Mouse (Mus musculus) limb, embryonic 12.5 days (tissue): Measurements from ENCODE around the gene Dpp4. TPM values are rescaled to one million over a fixed set of nuclear protein-coding genes. Genes with fewer than 3 reads are reported as not detected.

ENCODE experiments used
- ATAC-seq: fragments of 200-750 bp; cut with Nextera tagmentation; 2 replicates; pipeline ENCODE4 v1.8.0; 2017; ENCODE audit warnings: low read depth, moderate TSS enrichment; ENCODE audit not compliant: insufficient number of reproducible peaks, insufficient read depth, low FRiP score, low TSS enrichment
- H3K27ac ChIP-seq: fragments of 300-500 bp; sonication (generic); 2 replicates; pipeline ENCODE4 v1.5.1; 2016; ENCODE audit warnings: mild to moderate bottlenecking, moderate library complexity
- H3K27me3 ChIP-seq: fragments of 300-500 bp; sonication (generic); 2 replicates; pipeline ENCODE4 v1.6.1; 2016; ENCODE audit warnings: mild to moderate bottlenecking, moderate library complexity
- H3K36me3 ChIP-seq: fragments of 300-500 bp; sonication (generic); 2 replicates; pipeline ENCODE4 v1.6.1; 2016; ENCODE audit warnings: mild to moderate bottlenecking, moderate library complexity
- H3K4me1 ChIP-seq: fragments of 300-500 bp; sonication (generic); replicated peaks from 2 replicates; pipeline ENCODE4 v1.6.1; 2016
- H3K4me2 ChIP-seq: fragments of 300-500 bp; sonication (generic); 2 replicates; pipeline ENCODE4 v1.6.1; 2016; ENCODE audit warnings: mild to moderate bottlenecking, moderate library complexity
- H3K4me3 ChIP-seq: fragments of 300-500 bp; sonication (generic); replicated peaks from 2 replicates; pipeline ENCODE4 v1.5.1; 2016; ENCODE audit warnings: mild to moderate bottlenecking
- H3K9ac ChIP-seq: fragments of 300-500 bp; sonication (generic); replicated peaks from 2 replicates; pipeline ENCODE4 v1.6.1; 2016; ENCODE audit warnings: mild to moderate bottlenecking, moderate library complexity
- H3K9me3 ChIP-seq: fragments of 300-500 bp; sonication (generic); 2 replicates; pipeline ENCODE4 v1.6.1; 2016; ENCODE audit warnings: mild to moderate bottlenecking, moderate library complexity
- WGBS: fragments of 180-500 bp; shearing (Covaris S2); methylation state at CpG from one replicate; pipeline ENCODE4 v1.1.7; 2016; 5-methylcytosine and 5-hydroxymethylcytosine counted together
- polyA plus RNA-seq: library from polyadenylated mRNA; unstranded; fragments of >200 nt; fragmentation: Nextera tagmentation; extraction: Ambion mirVana; gene quantifications from 2 replicates; pipeline ENCODE4 v1.2.1, GENCODE M21; 2016

Dpp4 gene
- polyA plus RNA-seq, 1 experiment from 2014 or later = 0.31 TPM

- H3K4me3 ChIP-seq = no peak overlapping the region
- H3K36me3 ChIP-seq = no peaks in the 10 kb centered on the region
- no peaks in the 10 kb centered on the region for H3K9me3 ChIP-seq
- no peak overlapping the region for H3K27ac ChIP-seq
- H3K4me2 ChIP-seq = no peak overlapping the region
- no peak overlapping the region for H3K9ac ChIP-seq
- 0 out of 2 replicates have a peak, but pooled peaks cover 4% of the 10 kb centered on the region for H3K4me1 ChIP-seq
- 49% methylated on average over 6 of the region's 6 CpGs for WGBS
- no peak for ATAC-seq
- H3K27me3 ChIP-seq = no peaks in the 10 kb centered on the region
Measured at GRCm38 (mm10) chr2:62355766-62356165, 56.3 kb downstream of the Dpp4 start.

GRCm38 (mm10) chr2:62352035-62352434, 60.0 kb downstream of the Dpp4 start:
- Histone ChIP-seq H3K4me2 (no peak overlapping the region), H3K27ac (no peak overlapping the region), H3K9me3 (no peaks in the 10 kb centered on the region), H3K36me3 (no peaks in the 10 kb centered on the region), H3K4me1 (0 out of 2 replicates have a peak, but pooled peaks cover 4% of the 10 kb centered on the region), H3K9ac (no peak overlapping the region), H3K27me3 (no peaks in the 10 kb centered on the region), H3K4me3 (no peak overlapping the region)
- no peak for ATAC-seq
- 84% methylated on average over 3 of the region's 3 CpGs for WGBS

GRCm38 (mm10) chr2:62347762-62348161, 64.3 kb downstream of the Dpp4 start:
- Histone ChIP-seq H3K9ac (no peak overlapping the region), H3K4me2 (no peak overlapping the region), H3K4me3 (no peak overlapping the region), H3K27me3 (no peaks in the 10 kb centered on the region), H3K36me3 (no peaks in the 10 kb centered on the region), H3K27ac (no peak overlapping the region), H3K4me1 (no peaks in the 10 kb centered on the region), H3K9me3 (no peaks in the 10 kb centered on the region)
- ATAC-seq = no peak
- 91% methylated on average over 9 of the region's 9 CpGs for WGBS

GRCm38 (mm10) chr2:62346771-62347170, 65.3 kb downstream of the Dpp4 start:
- no peak overlapping the region for H3K27ac ChIP-seq
- H3K9me3 ChIP-seq = no peaks in the 10 kb centered on the region
- 33% methylated on average over 1 of the region's 1 CpGs for WGBS
- H3K36me3 ChIP-seq = no peaks in the 10 kb centered on the region
- H3K4me1 ChIP-seq = no peaks in the 10 kb centered on the region
- H3K4me2 ChIP-seq = no peak overlapping the region
- H3K4me3 ChIP-seq = no peak overlapping the region
- no peak overlapping the region for H3K9ac ChIP-seq
- no peak for ATAC-seq
- H3K27me3 ChIP-seq = no peaks in the 10 kb centered on the region

GRCm38 (mm10) chr2:62344367-62344766, 67.7 kb downstream of the Dpp4 start:
- no peaks in the 10 kb centered on the region for H3K36me3 ChIP-seq
- H3K4me1 ChIP-seq = no peaks in the 10 kb centered on the region
- H3K9ac ChIP-seq = no peak overlapping the region
- no peaks in the 10 kb centered on the region for H3K9me3 ChIP-seq
- H3K4me2 ChIP-seq = no peak overlapping the region
- no peak overlapping the region for H3K4me3 ChIP-seq
- H3K27me3 ChIP-seq = no peaks in the 10 kb centered on the region; the same call in 1 of the 2 replicates
- WGBS = 64% methylated on average over 6 of the region's 6 CpGs
- H3K27ac ChIP-seq = no peak overlapping the region
- ATAC-seq = no peak

GRCm38 (mm10) chr2:62341734-62342128, 70.3 kb downstream of the Dpp4 start:
- no peaks in the 10 kb centered on the region for H3K9me3 ChIP-seq
- no peak for ATAC-seq
- H3K4me1 ChIP-seq = no peaks in the 10 kb centered on the region
- H3K36me3 ChIP-seq = no peaks in the 10 kb centered on the region
- no peak overlapping the region for H3K27ac ChIP-seq
- H3K9ac ChIP-seq = no peak overlapping the region
- WGBS = 50% methylated on average over 14 of the region's 14 CpGs
- H3K4me2 ChIP-seq = no peak overlapping the region
- no peak overlapping the region for H3K4me3 ChIP-seq
- no peaks in the 10 kb centered on the region; the same call in 1 of the 2 replicates for H3K27me3 ChIP-seq

- no peaks in the 10 kb centered on the region for H3K4me1 ChIP-seq
- no peaks in the 10 kb centered on the region; the same call in 1 of the 2 replicates for H3K27me3 ChIP-seq
- WGBS = 76% methylated on average over 3 of the region's 3 CpGs
- no peak for ATAC-seq
- H3K36me3 ChIP-seq = no peaks in the 10 kb centered on the region
- no peak overlapping the region for H3K4me3 ChIP-seq
- no peak overlapping the region for H3K27ac ChIP-seq
- no peak overlapping the region for H3K9ac ChIP-seq
- H3K4me2 ChIP-seq = no peak overlapping the region
- no peaks in the 10 kb centered on the region for H3K9me3 ChIP-seq
Measured at GRCm38 (mm10) chr2:62341061-62341733, 70.8 kb downstream of the Dpp4 start.

GRCm38 (mm10) chr2:62339222-62339944, 72.6 kb downstream of the Dpp4 start:
- 76% methylated on average over 4 of the region's 4 CpGs for WGBS
- Histone ChIP-seq H3K9ac (no peak overlapping the region), H3K36me3 (no peaks in the 10 kb centered on the region), H3K4me2 (no peak overlapping the region), H3K27me3 (no peaks in the 10 kb centered on the region; the same call in 1 of the 2 replicates), H3K9me3 (no peaks in the 10 kb centered on the region), H3K27ac (no peak overlapping the region), H3K4me3 (no peak overlapping the region), H3K4me1 (no peaks in the 10 kb centered on the region)
- ATAC-seq = no peak

- WGBS = 79% methylated on average over 7 of the region's 7 CpGs
- Histone ChIP-seq H3K27me3 (no peaks in the 10 kb centered on the region; the same call in 1 of the 2 replicates), H3K4me1 (no peaks in the 10 kb centered on the region), H3K4me2 (no peak overlapping the region), H3K27ac (no peak overlapping the region), H3K4me3 (no peak overlapping the region), H3K9ac (no peak overlapping the region), H3K9me3 (no peaks in the 10 kb centered on the region), H3K36me3 (no peaks in the 10 kb centered on the region)
- no peak for ATAC-seq
Measured at GRCm38 (mm10) chr2:62337086-62337485, 74.9 kb downstream of the Dpp4 start.

- Histone ChIP-seq H3K4me1 (no peaks in the 10 kb centered on the region), H3K9ac (no peak overlapping the region), H3K27me3 (no peaks in the 10 kb centered on the region), H3K4me2 (no peak overlapping the region), H3K36me3 (no peaks in the 10 kb centered on the region), H3K9me3 (no peaks in the 10 kb centered on the region), H3K4me3 (no peak overlapping the region), H3K27ac (no peak overlapping the region)
- 88% methylated on average over 4 of the region's 4 CpGs for WGBS
- no peak for ATAC-seq
Measured at GRCm38 (mm10) chr2:62334397-62335243, 77.4 kb downstream of the Dpp4 start.

GRCm38 (mm10) chr2:62332465-62332864, 79.6 kb downstream of the Dpp4 start:
- no peak overlapping the region for H3K4me3 ChIP-seq
- no peak overlapping the region for H3K9ac ChIP-seq
- H3K9me3 ChIP-seq = no peaks in the 10 kb centered on the region
- no peaks in the 10 kb centered on the region for H3K36me3 ChIP-seq
- no peak for ATAC-seq
- H3K4me1 ChIP-seq = no peaks in the 10 kb centered on the region
- H3K27ac ChIP-seq = no peak overlapping the region
- 76% methylated on average over 8 of the region's 8 CpGs for WGBS
- H3K4me2 ChIP-seq = no peak overlapping the region
- no peaks in the 10 kb centered on the region for H3K27me3 ChIP-seq
